Mouse (Mus musculus) cortical plate, adult 2 months (tissue): Measurements from ENCODE around the gene G430095P16Rik.

Experiments
- CTCF ChIP-seq: fragments of 200-500 bp; IDR thresholded peaks from 2 replicates; pipeline ENCODE4 v1.5.1; 2011; ENCODE audit warnings: mild to moderate bottlenecking, control low read depth, low read length; ENCODE audit not compliant: insufficient read depth; ENCODE audit errors: extremely low read depth
- POLR2A ChIP-seq: fragments of 200-500 bp; IDR thresholded peaks from 2 replicates; pipeline ENCODE4 v1.6.1; 2011; ENCODE audit warnings: mild to moderate bottlenecking, low read length, control low read depth; ENCODE audit not compliant: insufficient read depth; ENCODE audit errors: extremely low read depth

- TF ChIP-seq CTCF, result no peak
- TF ChIP-seq POLR2A, result no peak
These were observed 42.8 kb downstream of the G430095P16Rik start for GRCm38 (mm10) chr8:84765629-84766028.
